Mouse (Mus musculus): ENCODE data around the gene Muc4. TPM values are rescaled to one million over a fixed set of nuclear protein-coding genes. Genes with fewer than 3 reads are reported as not detected.

The Muc4 gene
- polyA plus RNA-seq, 1 experiment from 2014 or later: 0.26 TPM

GRCm38 (mm10) chr16:32708457-32709033 lies 27.1 kb upstream of the Muc4 start:
- no peaks in the 10 kb centered on the region for H3K27me3 ChIP-seq (replicated peaks; ENCODE audit: low read depth, poor library complexity, severe bottlenecking)
- WGBS: 87% methylated on average over 10 of the region's 10 CpGs

GRCm38 (mm10) chr16:32709116-32709515 lies 26.6 kb upstream of the Muc4 start:
- no peak overlapping the region for H3K4me3 ChIP-seq
- 89% methylated on average over 8 of the region's 8 CpGs for WGBS
- H3K27ac ChIP-seq (replicated peaks): no peak overlapping the region
- DNase-seq (ENCODE audit: low spot score): no peak
- H3K9me3 ChIP-seq: peaks cover 3% of the 10 kb centered on the region; the same call in 1 of the 2 replicates
- no peaks in the 10 kb centered on the region for H3K27me3 ChIP-seq (replicated peaks; ENCODE audit: low read depth, poor library complexity, severe bottlenecking)
- peaks cover 40% of the 10 kb centered on the region for H3K4me1 ChIP-seq
- H3K36me3 ChIP-seq (replicated peaks): no peaks in the 10 kb centered on the region

More at GRCm38 (mm10) chr16:32708457-32709033, 27.1 kb upstream of the Muc4 start:
- Histone ChIP-seq H3K36me3 (replicated peaks) (no peaks in the 10 kb centered on the region), H3K4me3 (no peak overlapping the region), H3K9me3 (peaks cover 3% of the 10 kb centered on the region; the same call in 1 of the 2 replicates), H3K4me1 (peaks cover 42% of the 10 kb centered on the region), H3K27ac (replicated peaks) (no peak overlapping the region)
- DNase-seq (ENCODE audit: low spot score): no peak

- H3K4me1 ChIP-seq: peaks cover 39% of the 10 kb centered on the region
- no peak overlapping the region for H3K4me3 ChIP-seq
- H3K27me3 ChIP-seq (replicated peaks; ENCODE audit: low read depth, poor library complexity, severe bottlenecking): 0 out of 2 replicates have a peak, but pooled peaks cover 3% of the 10 kb centered on the region
- 66% methylated on average over 14 of the region's 14 CpGs for WGBS
- peaks cover 2% of the 10 kb centered on the region; the same call in 1 of the 2 replicates for H3K9me3 ChIP-seq
- no peaks in the 10 kb centered on the region for H3K36me3 ChIP-seq (replicated peaks)
- DNase-seq (ENCODE audit: low spot score): no peak
- no peak overlapping the region; the same call in 1 of the 2 replicates for H3K27ac ChIP-seq (replicated peaks)
Measured at GRCm38 (mm10) chr16:32710426-32711070, 25.1 kb upstream of the Muc4 start.

- WGBS: 90% methylated on average over 11 of the region's 11 CpGs
- Histone ChIP-seq H3K27ac (replicated peaks) (no peak overlapping the region), H3K9me3 (no peaks in the 10 kb centered on the region), H3K36me3 (replicated peaks) (no peaks in the 10 kb centered on the region), H3K27me3 (replicated peaks; ENCODE audit: low read depth, poor library complexity, severe bottlenecking) (0 out of 2 replicates have a peak, but pooled peaks cover 3% of the 10 kb centered on the region), H3K4me3 (no peak overlapping the region), H3K4me1 (peaks cover 36% of the 10 kb centered on the region)
- DNase-seq (ENCODE audit: low spot score): no peak
Measured at GRCm38 (mm10) chr16:32712202-32712601, 23.5 kb upstream of the Muc4 start.

GRCm38 (mm10) chr16:32713556-32713955 lies 22.1 kb upstream of the Muc4 start:
- H3K36me3 ChIP-seq (replicated peaks): no peaks in the 10 kb centered on the region
- H3K9me3 ChIP-seq: no peaks in the 10 kb centered on the region
- 68% methylated on average over 6 of the region's 6 CpGs for WGBS
- no peak overlapping the region for H3K27ac ChIP-seq (replicated peaks)
- peaks cover 22% of the 10 kb centered on the region for H3K4me1 ChIP-seq
- 0 out of 2 replicates have a peak, but pooled peaks cover 3% of the 10 kb centered on the region for H3K27me3 ChIP-seq (replicated peaks; ENCODE audit: low read depth, poor library complexity, severe bottlenecking)
- no peak for DNase-seq (ENCODE audit: low spot score)
- no peak overlapping the region for H3K4me3 ChIP-seq

- Histone ChIP-seq H3K27ac (replicated peaks) (no peak overlapping the region), H3K27me3 (replicated peaks; ENCODE audit: low read depth, poor library complexity, severe bottlenecking) (0 out of 2 replicates have a peak, but pooled peaks cover 3% of the 10 kb centered on the region), H3K9me3 (no peaks in the 10 kb centered on the region), H3K36me3 (replicated peaks) (no peaks in the 10 kb centered on the region), H3K4me3 (0 out of 2 replicates have a peak overlapping the region, but pooled peaks have one; percentile 16), H3K4me1 (peaks cover 17% of the 10 kb centered on the region)
- WGBS: 30% methylated on average over 13 of the region's 13 CpGs
- DNase-seq (ENCODE audit: low spot score): peak; percentile 56
Measured at GRCm38 (mm10) chr16:32715364-32715763, 20.3 kb upstream of the Muc4 start.

GRCm38 (mm10) chr16:32723163-32723562 lies 12.5 kb upstream of the Muc4 start:
- H3K27me3 ChIP-seq (replicated peaks; ENCODE audit: low read depth, poor library complexity, severe bottlenecking): no peaks in the 10 kb centered on the region
- H3K9me3 ChIP-seq: no peaks in the 10 kb centered on the region
- DNase-seq (ENCODE audit: low spot score): no peak
- H3K4me1 ChIP-seq: no peaks in the 10 kb centered on the region
- H3K36me3 ChIP-seq (replicated peaks): no peaks in the 10 kb centered on the region
- H3K4me3 ChIP-seq: no peak overlapping the region
- no peak overlapping the region for H3K27ac ChIP-seq (replicated peaks)
- WGBS: 86% methylated on average over 7 of the region's 7 CpGs

GRCm38 (mm10) chr16:32723767-32724166 lies 11.9 kb upstream of the Muc4 start:
- H3K9me3 ChIP-seq: no peaks in the 10 kb centered on the region
- no peak overlapping the region for H3K4me3 ChIP-seq
- no peaks in the 10 kb centered on the region for H3K36me3 ChIP-seq (replicated peaks)
- H3K27ac ChIP-seq (replicated peaks): no peak overlapping the region
- no peaks in the 10 kb centered on the region for H3K4me1 ChIP-seq
- no peaks in the 10 kb centered on the region for H3K27me3 ChIP-seq (replicated peaks; ENCODE audit: low read depth, poor library complexity, severe bottlenecking)
- 93% methylated on average over 4 of the region's 4 CpGs for WGBS
- no peak for DNase-seq (ENCODE audit: low spot score)

GRCm38 (mm10) chr16:32724259-32724658 lies 11.4 kb upstream of the Muc4 start:
- no peak overlapping the region for H3K27ac ChIP-seq (replicated peaks)
- DNase-seq (ENCODE audit: low spot score): no peak
- H3K9me3 ChIP-seq: no peaks in the 10 kb centered on the region
- H3K4me3 ChIP-seq: no peak overlapping the region
- H3K4me1 ChIP-seq: no peaks in the 10 kb centered on the region
- 88% methylated on average over 2 of the region's 2 CpGs for whole genome bisulfite sequencing
- no peaks in the 10 kb centered on the region for H3K27me3 ChIP-seq (replicated peaks; ENCODE audit: low read depth, poor library complexity, severe bottlenecking)
- H3K36me3 ChIP-seq (replicated peaks): no peaks in the 10 kb centered on the region

GRCm38 (mm10) chr16:32726501-32726900 lies 9.2 kb upstream of the Muc4 start:
- DNase-seq (ENCODE audit: low spot score): no peak
- Histone ChIP-seq H3K27ac (replicated peaks) (no peak overlapping the region), H3K27me3 (replicated peaks; ENCODE audit: low read depth, poor library complexity, severe bottlenecking) (no peaks in the 10 kb centered on the region), H3K9me3 (no peaks in the 10 kb centered on the region), H3K36me3 (replicated peaks) (no peaks in the 10 kb centered on the region), H3K4me3 (no peak overlapping the region), H3K4me1 (no peaks in the 10 kb centered on the region)

GRCm38 (mm10) chr16:32728240-32728639 lies 7.4 kb upstream of the Muc4 start:
- Histone ChIP-seq H3K27me3 (replicated peaks; ENCODE audit: low read depth, poor library complexity, severe bottlenecking) (no peaks in the 10 kb centered on the region), H3K4me3 (no peak overlapping the region), H3K36me3 (replicated peaks) (no peaks in the 10 kb centered on the region), H3K27ac (replicated peaks) (no peak overlapping the region), H3K4me1 (no peaks in the 10 kb centered on the region), H3K9me3 (no peaks in the 10 kb centered on the region)
- no peak for DNase-seq (ENCODE audit: low spot score)

- 70% methylated on average over 1 of the region's 1 CpGs for WGBS
- Histone ChIP-seq H3K27ac (replicated peaks) (no peak overlapping the region), H3K36me3 (replicated peaks) (no peaks in the 10 kb centered on the region), H3K4me3 (no peak overlapping the region), H3K4me1 (no peaks in the 10 kb centered on the region), H3K9me3 (no peaks in the 10 kb centered on the region), H3K27me3 (replicated peaks; ENCODE audit: low read depth, poor library complexity, severe bottlenecking) (no peaks in the 10 kb centered on the region)
- DNase-seq (ENCODE audit: low spot score): no peak
Measured at GRCm38 (mm10) chr16:32728730-32729129, 7.0 kb upstream of the Muc4 start.

GRCm38 (mm10) chr16:32733213-32733612 lies 2.5 kb upstream of the Muc4 start:
- WGBS: 90% methylated on average over 3 of the region's 3 CpGs
- 0 out of 2 replicates have a peak, but pooled peaks cover 2% of the 10 kb centered on the region for H3K9me3 ChIP-seq
- H3K4me1 ChIP-seq: peaks cover 6% of the 10 kb centered on the region; the same call in 1 of the 2 replicates
- H3K36me3 ChIP-seq (replicated peaks): no peaks in the 10 kb centered on the region
- H3K27ac ChIP-seq (replicated peaks): no peak overlapping the region
- no peak overlapping the region for H3K4me3 ChIP-seq
- H3K27me3 ChIP-seq (replicated peaks; ENCODE audit: low read depth, poor library complexity, severe bottlenecking): no peaks in the 10 kb centered on the region
- DNase-seq (ENCODE audit: low spot score): no peak

Measured in embryonic facial prominence, embryonic 10.5 days (tissue).